Mouse (Mus musculus) CD4-positive, CD25-positive, alpha-beta regulatory T cell, adult 4 months (primary cell): ENCODE results near the gene Gm11569. TPM values are rescaled to one million over a fixed set of nuclear protein-coding genes. Genes with fewer than 3 reads are reported as not detected.
"Not testable (repeated sequence)": the region's sequence is repeated elsewhere in the genome, so short reads cannot be mapped to it uniquely, and the experiment has no call there.

ENCODE experiments used
- ATAC-seq: one replicate; pipeline ENCODE4 v1.8.0; 2017
- polyA plus RNA-seq, 2 experiments: library from polyadenylated mRNA; unstranded; fragments of 100-300 nt; shearing (Covaris generic); gene quantifications; one replicate each; pipeline ENCODE4 v1.2.1; 2017

The Gm11569 gene
- not detected for polyA plus RNA-seq

DNA sequence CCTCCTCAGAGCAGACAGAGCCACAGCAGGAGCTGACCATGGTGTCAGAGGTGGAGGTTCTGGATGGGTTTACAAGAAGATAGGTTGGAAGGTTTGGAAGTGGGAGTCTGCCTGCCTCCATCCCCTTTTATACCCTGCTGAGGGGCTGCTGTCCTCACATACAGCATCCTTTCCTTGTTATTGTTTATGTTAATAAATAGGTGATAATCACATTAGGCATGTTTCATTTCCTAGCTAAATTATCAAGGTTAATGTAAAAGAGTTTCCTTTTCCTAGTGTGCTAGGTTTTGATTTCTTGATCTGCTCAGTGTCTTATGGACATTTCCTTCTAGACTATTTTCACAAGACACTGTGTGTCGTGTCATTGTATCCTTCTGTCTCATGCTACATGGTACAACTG lies at the start of gene Gm11569:
Gm11569 (minus strand) TSS at position 101 of the 400 bp plus-strand sequence.
- ATAC-seq, result not testable (repeated sequence)

DNA sequence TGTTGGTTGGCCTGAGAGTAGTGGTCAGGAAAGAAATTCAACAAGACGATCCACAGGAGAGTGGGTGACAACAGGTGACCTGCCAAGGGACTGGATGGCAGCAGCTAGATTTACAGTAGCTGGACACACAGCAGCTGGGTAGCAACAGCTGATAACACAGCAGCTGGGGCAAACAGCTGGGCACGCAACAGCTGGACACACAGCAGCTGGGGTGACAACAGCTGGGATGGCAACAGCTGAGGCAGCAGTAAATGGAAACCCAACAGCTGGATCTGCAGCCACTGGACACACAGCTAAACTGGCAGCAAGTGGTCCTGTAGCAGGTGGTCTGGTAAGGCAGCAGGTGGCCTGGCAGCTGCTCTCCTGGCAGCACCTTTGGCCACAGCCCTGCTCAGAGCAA lies 48.0 kb upstream of the Gm11569 start:
- no peak for ATAC-seq

DNA sequence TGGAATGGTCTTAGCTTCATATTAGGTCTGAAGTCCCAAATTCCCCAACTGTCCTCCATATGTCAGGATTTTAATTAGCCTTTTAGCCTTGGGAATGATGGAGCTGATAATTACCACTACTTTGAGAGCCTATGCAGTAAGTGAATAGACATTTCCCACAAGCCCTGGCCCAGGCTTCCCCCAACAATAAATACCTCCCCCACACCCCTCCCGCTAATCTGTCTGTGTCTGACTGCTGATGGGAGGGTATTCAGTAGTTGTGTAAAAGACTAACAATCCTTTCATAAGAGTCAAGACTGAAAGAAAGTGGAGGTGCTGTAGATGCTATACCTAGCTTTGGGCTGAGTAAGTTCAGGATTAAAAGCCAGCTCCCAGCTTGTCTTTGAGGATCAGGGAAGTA lies 43.5 kb upstream of the Gm11569 start:
- no peak for ATAC-seq

DNA sequence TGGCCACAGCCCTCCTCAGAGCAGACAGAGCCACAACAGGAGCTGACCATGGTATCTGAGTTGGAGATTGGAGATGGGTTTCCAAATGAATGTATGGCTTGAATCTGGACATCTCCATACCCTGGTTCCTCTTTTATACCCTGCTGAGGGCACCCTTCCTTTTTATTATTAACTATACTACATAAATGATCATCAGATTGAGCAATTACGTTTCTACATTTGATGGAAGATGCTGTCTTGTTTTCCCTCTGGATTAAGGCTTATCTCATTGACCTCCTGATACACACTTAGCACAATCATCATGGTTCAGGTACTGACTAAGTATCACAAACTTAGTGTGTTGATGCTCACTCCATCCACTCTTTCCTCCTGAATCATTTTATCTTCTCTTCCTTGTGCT lies 39.2 kb upstream of the Gm11569 start, which contains the start of gene 2300003K06Rik:
2300003K06Rik (minus strand) TSS at position 101 of the 400 bp plus-strand sequence.
- no peak for ATAC-seq

DNA sequence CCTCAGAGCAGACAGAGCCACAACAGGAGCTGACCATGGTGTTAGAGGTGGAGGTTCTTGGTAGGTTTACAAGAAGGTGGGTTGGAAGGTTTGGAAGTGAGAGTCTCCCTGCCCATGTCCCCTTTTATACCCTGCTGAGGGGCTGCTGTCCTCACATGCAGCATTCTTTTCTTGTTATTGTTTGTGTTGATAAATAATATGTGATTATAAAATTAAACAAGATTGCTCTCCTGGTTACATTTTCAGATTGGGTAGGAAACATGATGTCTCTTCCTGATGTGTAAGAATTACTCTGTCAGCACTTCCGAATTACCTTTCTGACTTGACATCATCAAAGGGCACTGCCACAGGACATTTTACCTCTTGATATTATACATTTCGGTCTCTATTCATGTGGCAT lies 16.8 kb upstream of the Gm11569 start, which contains the start of gene Gm11564:
Gm11564 (minus strand) TSS at position 101 of the 400 bp plus-strand sequence.
- not testable (repeated sequence) for ATAC-seq

DNA sequence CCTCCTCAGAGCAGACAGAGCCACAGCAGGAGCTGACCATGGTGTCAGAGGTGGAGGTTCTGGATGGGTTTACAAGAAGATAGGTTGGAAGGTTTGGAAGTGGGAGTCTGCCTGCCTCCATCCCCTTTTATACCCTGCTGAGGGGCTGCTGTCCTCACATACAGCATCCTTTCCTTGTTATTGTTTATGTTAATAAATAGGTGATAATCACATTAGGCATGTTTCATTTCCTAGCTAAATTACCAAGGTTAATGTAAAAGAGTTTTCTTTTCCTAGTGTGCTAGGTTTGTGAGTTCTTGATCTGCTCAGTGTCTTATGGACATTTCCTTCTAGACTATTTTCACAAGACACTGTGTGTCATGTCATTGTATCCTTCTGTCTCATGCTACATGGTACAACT lies 11.1 kb upstream of the Gm11569 start, which contains the start of gene Krtap4-13:
Krtap4-13 (minus strand) TSS at position 101 of the 400 bp plus-strand sequence.
- ATAC-seq, result not testable (repeated sequence)

DNA sequence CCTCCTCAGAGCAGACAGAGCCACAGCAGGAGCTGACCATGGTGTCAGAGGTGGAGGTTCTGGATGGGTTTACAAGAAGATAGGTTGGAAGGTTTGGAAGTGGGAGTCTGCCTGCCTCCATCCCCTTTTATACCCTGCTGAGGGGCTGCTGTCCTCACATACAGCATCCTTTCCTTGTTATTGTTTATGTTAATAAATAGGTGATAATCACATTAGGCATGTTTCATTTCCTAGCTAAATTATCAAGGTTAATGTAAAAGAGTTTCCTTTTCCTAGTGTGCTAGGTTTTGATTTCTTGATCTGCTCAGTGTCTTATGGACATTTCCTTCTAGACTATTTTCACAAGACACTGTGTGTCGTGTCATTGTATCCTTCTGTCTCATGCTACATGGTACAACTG lies 5.6 kb upstream of the Gm11569 start, which contains the start of gene Gm11554:
Gm11554 (minus strand) TSS at position 101 of the 400 bp plus-strand sequence.
- ATAC-seq, result not testable (repeated sequence)

DNA sequence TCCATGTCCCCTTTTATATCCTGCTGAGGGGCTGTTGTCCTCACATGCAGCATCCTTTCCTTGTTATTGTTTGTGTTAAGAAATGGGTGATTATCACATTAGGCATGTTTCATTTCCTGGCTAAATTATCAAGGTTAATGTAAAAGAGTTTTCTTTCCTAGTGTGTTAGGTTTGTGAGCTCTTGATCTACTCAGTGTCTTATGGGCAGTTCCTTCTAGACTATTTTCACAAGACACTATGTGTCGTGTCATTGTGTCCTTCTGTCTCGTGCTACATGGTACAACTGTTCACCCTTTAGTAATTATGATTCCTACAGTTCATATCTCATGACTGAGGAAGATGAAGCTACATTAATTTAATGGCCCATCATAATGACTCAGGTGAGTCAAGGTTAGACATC lies 5.4 kb downstream of the Gm11569 start, which contains the start of gene Gm11596:
Gm11596 (minus strand) TSS at position 101 of the 400 bp plus-strand sequence.
- ATAC-seq, result no peak

DNA sequence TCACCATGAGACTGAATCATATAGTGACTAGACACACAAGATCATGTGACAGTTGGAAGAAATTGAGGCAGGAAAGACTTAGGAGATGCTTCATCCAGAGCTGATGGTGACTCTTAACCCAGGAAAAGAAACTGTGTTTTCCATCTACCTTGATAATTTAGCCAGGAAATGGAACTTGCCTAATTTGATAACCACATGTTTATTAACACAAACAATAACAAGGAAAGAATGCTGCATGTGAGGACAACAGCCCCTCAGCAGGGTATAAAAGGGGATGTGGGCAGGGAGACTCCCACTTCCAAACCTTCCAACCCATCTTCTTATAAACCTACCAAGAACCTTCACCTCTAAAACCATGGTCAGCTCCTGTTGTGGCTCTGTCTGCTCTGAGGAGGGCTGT lies 13.8 kb downstream of the Gm11569 start, which contains the start of gene Krtap4-9:
Krtap4-9 (plus strand) TSS at position 301 of the 400 bp plus-strand sequence.
- ATAC-seq, result not testable (repeated sequence)

DNA sequence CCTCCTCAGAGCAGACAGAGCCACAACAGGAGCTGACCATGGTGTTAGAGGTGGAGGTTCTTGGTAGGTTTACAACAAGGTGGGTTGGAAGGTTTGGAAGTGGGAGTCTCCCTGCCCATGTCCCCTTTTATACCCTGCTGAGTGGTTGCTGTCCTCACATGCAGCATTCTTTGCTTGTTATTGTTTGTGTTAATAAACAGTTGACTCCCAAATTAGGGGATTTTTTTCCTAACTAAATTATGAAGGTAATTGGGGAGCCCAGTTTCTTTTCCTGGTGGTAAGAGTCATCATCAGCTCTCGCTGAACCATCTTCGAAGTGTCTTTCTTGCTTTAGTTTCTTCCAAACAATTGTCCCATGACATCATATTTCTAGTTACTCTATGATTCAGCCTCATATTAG lies 18.1 kb downstream of the Gm11569 start, which contains the start of gene Krtap4-8:
Krtap4-8 (minus strand) TSS at position 101 of the 400 bp plus-strand sequence.
- no peak for ATAC-seq

DNA sequence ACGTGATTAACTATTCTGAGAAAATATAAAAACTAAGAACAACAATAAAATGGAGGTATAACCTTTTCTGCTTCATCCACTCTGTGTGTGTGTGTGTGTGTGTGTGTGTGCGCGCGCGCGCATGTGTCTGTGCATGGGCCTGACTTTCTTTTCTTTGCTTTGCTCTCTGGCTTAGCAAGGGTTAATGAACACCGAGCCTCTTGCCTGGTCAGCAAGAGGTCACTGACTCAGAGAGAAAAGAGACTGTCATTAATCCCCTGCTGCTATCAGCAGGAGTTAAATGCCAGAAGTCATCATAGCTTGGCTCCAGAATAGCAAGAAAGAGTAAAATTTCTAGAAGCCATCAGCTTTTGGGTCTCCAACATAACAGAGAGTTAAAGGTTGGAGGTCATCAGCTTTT lies 20.3 kb downstream of the Gm11569 start:
- ATAC-seq, result no peak

DNA sequence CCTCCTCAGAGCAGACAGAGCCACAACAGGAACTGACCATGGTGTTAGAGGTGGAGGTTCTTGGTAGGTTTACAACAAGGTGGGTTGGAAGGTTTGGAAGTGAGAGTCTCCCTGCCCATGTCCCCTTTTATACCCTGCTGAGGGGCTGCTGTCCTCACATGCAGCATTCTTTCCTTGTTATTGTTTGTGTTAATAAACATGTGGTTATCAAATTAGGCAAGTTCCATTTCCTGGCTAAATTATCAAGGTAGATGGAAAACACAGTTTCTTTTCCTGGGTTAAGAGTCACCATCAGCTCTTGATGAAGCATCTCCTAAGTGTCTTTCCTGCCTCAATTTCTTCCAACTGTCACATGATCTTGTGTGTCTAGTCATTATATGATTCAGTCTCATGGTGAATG lies 25.9 kb downstream of the Gm11569 start, which contains the start of gene Gm11595:
Gm11595 (minus strand) TSS at position 101 of the 400 bp plus-strand sequence.
- not testable (repeated sequence) for ATAC-seq

DNA sequence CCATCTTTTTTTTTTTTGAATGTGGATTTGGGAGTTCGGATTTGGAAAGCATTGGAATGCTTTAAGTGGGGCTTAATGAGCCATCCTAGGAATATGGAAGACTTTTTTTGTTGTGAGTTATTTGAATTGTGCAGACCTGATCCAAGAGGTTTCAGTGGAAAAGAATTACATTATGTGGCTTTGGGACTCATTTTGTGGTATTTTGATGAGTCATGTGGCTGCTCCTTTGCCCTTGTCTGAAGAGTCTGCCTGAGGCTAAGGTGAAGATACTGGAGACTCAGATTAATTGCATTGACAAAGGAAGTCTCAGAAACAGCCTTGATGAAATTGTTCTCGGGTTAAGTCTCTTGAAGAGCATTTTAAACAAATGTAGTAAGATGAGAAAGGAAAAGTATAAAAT lies 30.3 kb downstream of the Gm11569 start:
- ATAC-seq, result no peak

DNA sequence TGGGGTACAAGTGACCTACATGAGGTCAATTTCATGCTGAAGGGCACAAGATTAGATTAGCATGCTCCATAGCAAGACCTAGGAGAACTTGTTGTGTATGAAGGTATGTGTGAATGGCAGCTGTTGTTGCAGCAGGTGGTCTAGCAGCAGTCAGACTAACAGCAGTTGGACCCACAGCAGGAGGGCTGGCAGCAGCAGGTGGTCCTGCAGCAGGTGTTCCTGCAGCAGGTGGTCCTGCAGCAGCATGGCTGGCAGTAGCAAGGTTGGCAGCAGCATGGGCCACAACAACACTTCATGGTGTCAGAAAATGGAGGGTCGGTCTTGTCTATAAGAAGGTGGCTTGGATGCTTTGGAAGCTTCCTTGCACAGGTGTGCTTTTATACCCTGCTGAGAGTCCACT lies 39.9 kb downstream of the Gm11569 start:
- no peak for ATAC-seq

Other genes starting within 250 kb of the Gm11569 start
- gene Krtap3-3, start 248.1 kb downstream of the Gm11569 start, polyA plus RNA-seq, result not detected
- not detected for gene Krtap3-2, start 242.1 kb downstream of the Gm11569 start, polyA plus RNA-seq
- not detected for gene Gm11939, start 239.5 kb downstream of the Gm11569 start, polyA plus RNA-seq
- gene Krtap3-1, start 232.3 kb downstream of the Gm11569 start, polyA plus RNA-seq, result not detected
- gene Krtap1-5, start 217.9 kb downstream of the Gm11569 start, polyA plus RNA-seq, result not detected
- not detected for gene Krtap1-4, start 215.3 kb downstream of the Gm11569 start, polyA plus RNA-seq
- not detected for gene Krtap1-3, start 207.6 kb downstream of the Gm11569 start, polyA plus RNA-seq
- gene Krtap9-3, start 200.8 kb downstream of the Gm11569 start, polyA plus RNA-seq, result not detected
- not detected for gene Gm11938, start 195.6 kb downstream of the Gm11569 start, polyA plus RNA-seq
- not detected for gene Gm11937, start 188.7 kb downstream of the Gm11569 start, polyA plus RNA-seq
- not detected for gene Krtap2-4, start 184.1 kb downstream of the Gm11569 start, polyA plus RNA-seq
- not detected for gene Gm11562, start 178.5 kb downstream of the Gm11569 start, polyA plus RNA-seq
- not detected for gene Krtap4-1, start 170.7 kb downstream of the Gm11569 start, polyA plus RNA-seq
- gene Krtap4-2, start 163.8 kb downstream of the Gm11569 start, polyA plus RNA-seq, result not detected
- gene Krtap4-7, start 154.8 kb downstream of the Gm11569 start, polyA plus RNA-seq, result not detected
- not detected for gene Gm11555, start 148.7 kb downstream of the Gm11569 start, polyA plus RNA-seq
- gene Gm11563, start 140.0 kb downstream of the Gm11569 start, polyA plus RNA-seq, result not detected
- not detected for gene Krtap4-6, start 133.0 kb downstream of the Gm11569 start, polyA plus RNA-seq
- not detected for gene Gm14190, start 108.2 kb downstream of the Gm11569 start, polyA plus RNA-seq
- gene Gm14180, start 64.6 kb downstream of the Gm11569 start, polyA plus RNA-seq, result not detected
- gene Gm11595, start 26.0 kb downstream of the Gm11569 start, polyA plus RNA-seq, result not detected
- not detected for gene Krtap4-8, start 18.2 kb downstream of the Gm11569 start, polyA plus RNA-seq
- not detected for gene Krtap4-9, start 13.7 kb downstream of the Gm11569 start, polyA plus RNA-seq
- not detected for gene Gm11596, start 5.5 kb downstream of the Gm11569 start, polyA plus RNA-seq
- not detected for gene Gm11554, start 5.5 kb upstream of the Gm11569 start, polyA plus RNA-seq
- not detected for gene Krtap4-13, start 11.0 kb upstream of the Gm11569 start, polyA plus RNA-seq
- gene Gm11564, start 16.7 kb upstream of the Gm11569 start, polyA plus RNA-seq, result not detected
- not detected for gene 2300003K06Rik, start 39.1 kb upstream of the Gm11569 start, polyA plus RNA-seq
- gene Krtap4-16, start 52.7 kb upstream of the Gm11569 start, polyA plus RNA-seq, result not detected
- not detected for gene Gm11568, start 59.0 kb upstream of the Gm11569 start, polyA plus RNA-seq
- gene Gm11559, start 65.5 kb upstream of the Gm11569 start, polyA plus RNA-seq, result not detected
- not detected for gene Krtap9-1, start 74.5 kb upstream of the Gm11569 start, polyA plus RNA-seq
- gene Gm11567, start 80.3 kb upstream of the Gm11569 start, polyA plus RNA-seq, result not detected
- gene Krtap31-1, start 109.0 kb upstream of the Gm11569 start, polyA plus RNA-seq, result not detected
- gene Gm11565, start 115.8 kb upstream of the Gm11569 start, polyA plus RNA-seq, result not detected
- not detected for gene Krtap31-2, start 137.4 kb upstream of the Gm11569 start, polyA plus RNA-seq
- not detected for gene Krtap9-5, start 149.5 kb upstream of the Gm11569 start, polyA plus RNA-seq
- gene Krtap29-1, start 180.1 kb upstream of the Gm11569 start, polyA plus RNA-seq, result not detected
- gene Krtap16-1, start 187.7 kb upstream of the Gm11569 start, polyA plus RNA-seq, result not detected
- gene Krtap17-1, start 195.1 kb upstream of the Gm11569 start, polyA plus RNA-seq, result not detected
- not detected for gene Krt33a, start 217.3 kb upstream of the Gm11569 start, polyA plus RNA-seq
- gene Krt33b, start 230.9 kb upstream of the Gm11569 start, polyA plus RNA-seq, result not detected
- not detected for gene Krt34, start 242.6 kb upstream of the Gm11569 start, polyA plus RNA-seq